Mouse (Mus musculus): ENCODE measurements at regions not wholly inside any gene's neighbourhood (a gene's known extent, or its start where the extent isn't known, plus 50 kb on each side); places are given as distances from the start of the nearest gene placed in this dataset.

DNA sequence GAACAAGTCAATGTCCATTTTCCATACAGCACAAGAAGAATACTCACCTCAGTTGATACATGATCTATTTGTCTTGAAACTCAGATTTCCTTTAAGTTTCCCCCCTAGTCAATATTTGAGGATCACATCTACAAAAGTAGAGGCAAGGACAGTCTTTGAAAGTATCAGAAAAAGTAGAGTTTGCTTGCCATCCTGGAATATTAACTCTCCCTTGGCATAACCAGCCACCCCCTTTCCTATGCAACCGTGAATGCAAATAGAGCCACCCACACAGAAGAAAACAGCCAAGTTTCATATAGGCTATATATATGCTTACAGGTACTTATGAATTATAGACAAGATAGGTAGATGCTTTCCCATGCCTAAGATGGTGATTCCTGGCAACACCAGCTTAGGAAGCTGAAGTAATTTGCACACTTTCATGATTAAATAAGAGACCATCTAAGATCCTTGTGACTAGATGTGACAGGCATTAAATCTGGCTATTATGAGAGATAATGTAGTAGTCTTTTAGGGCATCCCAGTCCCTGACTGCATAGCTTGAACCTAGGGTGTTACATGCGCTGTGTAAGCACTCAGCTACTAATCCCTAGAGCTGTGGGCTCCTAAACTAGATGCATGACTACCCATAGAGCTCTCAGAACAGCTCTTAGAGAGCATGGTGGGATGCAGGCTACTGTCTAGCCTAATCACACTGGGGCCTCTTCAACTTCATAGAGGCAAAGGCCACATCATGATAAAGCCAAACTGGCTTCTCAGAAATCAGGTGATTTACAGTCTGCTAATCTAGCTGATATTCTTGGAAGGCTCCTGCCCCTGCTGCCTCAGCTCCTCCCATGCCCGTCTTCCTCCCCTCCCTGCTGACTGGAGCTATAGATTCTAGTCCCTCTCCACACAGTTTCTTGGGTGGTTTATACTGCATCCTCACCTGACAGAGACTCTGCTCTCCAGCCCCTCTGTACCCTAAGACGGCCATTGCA lies 829.5 kb downstream of the Kcnj2 start:
- Histone ChIP-seq H3K27ac (ENCODE audit: insufficient read depth, low read length) (no peak overlapping the region), H3K36me3 (ENCODE audit: control insufficient read depth, insufficient read depth, low read length) (no peaks in the 10 kb centered on the region), H3K4me3 (ENCODE audit: extremely low read depth, insufficient read depth, insufficient read length) (no peak overlapping the region), H3K4me1 (ENCODE audit: control insufficient read depth, insufficient read depth, insufficient read length) (no peaks in the 10 kb centered on the region), H3K27me3 (ENCODE audit: control insufficient read depth, insufficient read depth, low read length) (no peaks in the 10 kb centered on the region)
- WGBS, result 81% methylated on average over 4 of the region's 4 CpGs
- no peak for DNase-seq (ENCODE audit: low read depth in 1 of 2, low spot score in 2 of 2)
- TF ChIP-seq POLR2A (IDR thresholded peaks at IDR 0.05; ENCODE audit: low read depth, low read length) (no peak), CTCF (IDR thresholded peaks at IDR 0.05; ENCODE audit: extremely low read depth, insufficient read depth, insufficient read length, insufficient replicate concordance) (no peak)

GRCm38 (mm10) chr11:111897001-111897400 lies 831.0 kb downstream of the Kcnj2 start:
- Histone ChIP-seq H3K36me3 (ENCODE audit: control insufficient read depth, insufficient read depth, low read length) (no peaks in the 10 kb centered on the region), H3K4me3 (ENCODE audit: extremely low read depth, insufficient read depth, insufficient read length) (no peak overlapping the region), H3K4me1 (ENCODE audit: control insufficient read depth, insufficient read depth, insufficient read length) (no peaks in the 10 kb centered on the region), H3K27me3 (ENCODE audit: control insufficient read depth, insufficient read depth, low read length) (no peaks in the 10 kb centered on the region), H3K27ac (ENCODE audit: insufficient read depth, low read length) (no peak overlapping the region)
- DNase-seq (ENCODE audit: low read depth in 1 of 2, low spot score in 2 of 2), result no peak
- WGBS, result 82% methylated on average over 6 of the region's 6 CpGs
- TF ChIP-seq POLR2A (IDR thresholded peaks at IDR 0.05; ENCODE audit: low read depth, low read length) (no peak), CTCF (IDR thresholded peaks at IDR 0.05; ENCODE audit: extremely low read depth, insufficient read depth, insufficient read length, insufficient replicate concordance) (no peak)

- no peaks in the 10 kb centered on the region for H3K27me3 ChIP-seq (ENCODE audit: control insufficient read depth, insufficient read depth, low read length)
- no peak for DNase-seq (ENCODE audit: low read depth in 1 of 2, low spot score in 2 of 2)
- WGBS, result 83% methylated on average over 4 of the region's 4 CpGs
- no peak overlapping the region for H3K4me3 ChIP-seq (ENCODE audit: extremely low read depth, insufficient read depth, insufficient read length)
- H3K4me1 ChIP-seq (ENCODE audit: control insufficient read depth, insufficient read depth, insufficient read length), result no peaks in the 10 kb centered on the region
- H3K27ac ChIP-seq (ENCODE audit: insufficient read depth, low read length), result no peak overlapping the region
- H3K36me3 ChIP-seq (ENCODE audit: control insufficient read depth, insufficient read depth, low read length), result no peaks in the 10 kb centered on the region
- TF ChIP-seq POLR2A (IDR thresholded peaks at IDR 0.05; ENCODE audit: low read depth, low read length) (no peak), CTCF (IDR thresholded peaks at IDR 0.05; ENCODE audit: extremely low read depth, insufficient read depth, insufficient read length, insufficient replicate concordance) (no peak)
These were observed 838.1 kb downstream of the Kcnj2 start for GRCm38 (mm10) chr11:111904086-111904485.

- TF ChIP-seq CTCF (IDR thresholded peaks at IDR 0.05; ENCODE audit: extremely low read depth, insufficient read depth, insufficient read length, insufficient replicate concordance), result no peak
- TF ChIP-seq POLR2A (IDR thresholded peaks at IDR 0.05; ENCODE audit: low read depth, low read length), result no peak
- 87% methylated on average over 8 of the region's 8 CpGs for WGBS
- H3K27me3 ChIP-seq (ENCODE audit: control insufficient read depth, insufficient read depth, low read length), result no peaks in the 10 kb centered on the region
- H3K4me1 ChIP-seq (ENCODE audit: control insufficient read depth, insufficient read depth, insufficient read length), result no peaks in the 10 kb centered on the region
- no peak overlapping the region for H3K27ac ChIP-seq (ENCODE audit: insufficient read depth, low read length)
- no peaks in the 10 kb centered on the region for H3K36me3 ChIP-seq (ENCODE audit: control insufficient read depth, insufficient read depth, low read length)
- no peak for DNase-seq (ENCODE audit: low read depth in 1 of 2, low spot score in 2 of 2)
- H3K4me3 ChIP-seq (ENCODE audit: extremely low read depth, insufficient read depth, insufficient read length), result no peak overlapping the region
These were observed 847.9 kb downstream of the Kcnj2 start for GRCm38 (mm10) chr11:111913891-111914290.

DNA sequence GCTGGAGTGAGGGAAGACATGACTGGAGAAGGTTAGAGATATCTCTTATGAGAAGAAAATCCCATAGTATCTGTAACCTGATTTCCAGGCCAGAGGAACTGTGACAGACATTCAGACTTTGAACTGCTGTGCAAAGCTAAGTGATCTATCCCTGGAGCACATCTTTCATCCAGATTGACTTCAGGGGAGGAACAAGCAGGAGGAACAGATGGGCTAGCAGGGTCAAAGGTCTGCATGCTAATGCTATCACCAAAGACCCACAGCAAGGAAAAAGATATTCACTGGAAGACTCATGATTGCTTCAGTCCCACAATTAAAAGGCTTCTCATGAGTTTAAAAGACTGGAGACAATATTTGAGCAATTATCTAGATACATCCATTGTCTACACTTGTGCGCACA lies 855.7 kb upstream of the Sox9 start:
- no peaks in the 10 kb centered on the region for H3K27me3 ChIP-seq (ENCODE audit: control insufficient read depth, insufficient read depth, low read length)
- TF ChIP-seq CTCF (IDR thresholded peaks at IDR 0.05; ENCODE audit: extremely low read depth, insufficient read depth, insufficient read length, insufficient replicate concordance), result no peak
- no peaks in the 10 kb centered on the region for H3K36me3 ChIP-seq (ENCODE audit: control insufficient read depth, insufficient read depth, low read length)
- H3K4me3 ChIP-seq (ENCODE audit: extremely low read depth, insufficient read depth, insufficient read length), result no peak overlapping the region
- no peak for DNase-seq (ENCODE audit: low read depth in 1 of 2, low spot score in 2 of 2)
- H3K4me1 ChIP-seq (ENCODE audit: control insufficient read depth, insufficient read depth, insufficient read length), result no peaks in the 10 kb centered on the region
- no peak overlapping the region for H3K27ac ChIP-seq (ENCODE audit: insufficient read depth, low read length)
- WGBS, result 96% methylated on average over 1 of the region's 1 CpGs

DNA sequence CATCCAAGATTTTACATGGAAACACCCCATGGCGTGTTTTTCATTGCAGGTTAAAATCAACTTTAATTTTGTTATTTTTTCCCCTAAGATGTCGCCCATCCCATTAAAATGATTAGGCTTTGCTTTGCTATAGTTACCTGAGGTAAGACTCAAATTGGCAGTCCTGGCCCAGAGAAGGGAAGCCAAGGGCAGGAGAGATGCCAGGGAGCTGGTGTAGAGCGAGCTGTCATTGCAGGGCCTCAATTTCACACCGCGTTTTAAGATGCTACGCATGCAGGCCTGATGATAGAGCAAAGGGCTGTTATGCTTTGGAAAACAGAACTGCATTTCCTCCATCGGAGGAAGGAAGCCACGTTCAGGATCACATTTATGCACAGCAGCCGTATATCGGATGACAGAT lies 852.7 kb upstream of the Sox9 start:
- Histone ChIP-seq H3K4me3 (ENCODE audit: extremely low read depth, insufficient read depth, insufficient read length) (no peak overlapping the region), H3K36me3 (ENCODE audit: control insufficient read depth, insufficient read depth, low read length) (no peaks in the 10 kb centered on the region), H3K27me3 (ENCODE audit: control insufficient read depth, insufficient read depth, low read length) (no peaks in the 10 kb centered on the region), H3K27ac (ENCODE audit: insufficient read depth, low read length) (no peak overlapping the region), H3K4me1 (ENCODE audit: control insufficient read depth, insufficient read depth, insufficient read length) (no peaks in the 10 kb centered on the region)
- 85% methylated on average over 10 of the region's 10 CpGs for WGBS
- TF ChIP-seq CTCF (IDR thresholded peaks at IDR 0.05; ENCODE audit: extremely low read depth, insufficient read depth, insufficient read length, insufficient replicate concordance), result no peak
- no peak for TF ChIP-seq POLR2A (IDR thresholded peaks at IDR 0.05; ENCODE audit: low read depth, low read length)
- DNase-seq (ENCODE audit: low read depth in 1 of 2, low spot score in 2 of 2), result no peak

GRCm38 (mm10) chr11:111932052-111932451 lies 850.0 kb upstream of the Sox9 start:
- no peak for TF ChIP-seq POLR2A (IDR thresholded peaks at IDR 0.05; ENCODE audit: low read depth, low read length)
- TF ChIP-seq CTCF (IDR thresholded peaks at IDR 0.05; ENCODE audit: extremely low read depth, insufficient read depth, insufficient read length, insufficient replicate concordance), result no peak
- WGBS, result 83% methylated on average over 1 of the region's 1 CpGs
- no peak for DNase-seq (ENCODE audit: low read depth in 1 of 2, low spot score in 2 of 2)
- Histone ChIP-seq H3K27me3 (ENCODE audit: control insufficient read depth, insufficient read depth, low read length) (no peaks in the 10 kb centered on the region), H3K4me3 (ENCODE audit: extremely low read depth, insufficient read depth, insufficient read length) (no peak overlapping the region), H3K4me1 (ENCODE audit: control insufficient read depth, insufficient read depth, insufficient read length) (no peaks in the 10 kb centered on the region), H3K36me3 (ENCODE audit: control insufficient read depth, insufficient read depth, low read length) (no peaks in the 10 kb centered on the region), H3K27ac (ENCODE audit: insufficient read depth, low read length) (no peak overlapping the region)

Measured in spleen, adult 2 months (tissue).